Mouse (Mus musculus) myocyte (in vitro differentiated cells): ENCODE results near the gene Micu2.

Experiments
- CEBPB ChIP-seq: IDR thresholded peaks from 2 replicates; pipeline ENCODE4 v1.6.1; 2011; ENCODE audit warnings: mild to moderate bottlenecking, moderate library complexity; ENCODE audit not compliant: poor library complexity, insufficient read depth, severe bottlenecking
- E2F4 ChIP-seq: IDR thresholded peaks from one replicate; pipeline ENCODE4 v1.6.1; 2011; ENCODE audit warnings: mild to moderate bottlenecking, control low read depth, moderate library complexity; ENCODE audit not compliant: insufficient read depth
- MAX ChIP-seq: IDR thresholded peaks from one replicate; pipeline ENCODE4 v1.6.1; 2011; ENCODE audit warnings: low read depth, mild to moderate bottlenecking, control low read depth
- POLR2A ChIP-seq: IDR thresholded peaks from one replicate; pipeline ENCODE4 v1.6.1; 2011; ENCODE audit warnings: low read depth, mild to moderate bottlenecking, control low read depth, moderate library complexity; ENCODE audit not compliant: insufficient read length
- POLR2AphosphoS2 ChIP-seq: IDR thresholded peaks from one replicate; pipeline ENCODE4 v1.6.1; 2011; ENCODE audit warnings: low read depth, control low read depth; ENCODE audit not compliant: insufficient read length
- REST ChIP-seq: IDR thresholded peaks from one replicate; pipeline ENCODE4 v1.6.1; 2011; ENCODE audit warnings: mild to moderate bottlenecking, control low read depth, moderate library complexity; ENCODE audit not compliant: insufficient read depth, insufficient read length
- SRF ChIP-seq: IDR thresholded peaks from one replicate; pipeline ENCODE4 v1.6.1; 2011; ENCODE audit warnings: low read depth; ENCODE audit not compliant: control insufficient read depth, insufficient read length
- TCF12 ChIP-seq: IDR thresholded peaks from one replicate; pipeline ENCODE4 v1.6.1; 2011; ENCODE audit warnings: mild to moderate bottlenecking, control low read depth; ENCODE audit not compliant: poor library complexity, insufficient read depth, severe bottlenecking
- TCF3 ChIP-seq: IDR thresholded peaks from one replicate; pipeline ENCODE4 v1.6.1; 2011; ENCODE audit warnings: low read depth, control low read depth; ENCODE audit not compliant: insufficient read length
- USF1 ChIP-seq: IDR thresholded peaks from one replicate; pipeline ENCODE4 v1.6.1; 2011; ENCODE audit warnings: low read depth, mild to moderate bottlenecking, control low read depth, moderate library complexity

DNA sequence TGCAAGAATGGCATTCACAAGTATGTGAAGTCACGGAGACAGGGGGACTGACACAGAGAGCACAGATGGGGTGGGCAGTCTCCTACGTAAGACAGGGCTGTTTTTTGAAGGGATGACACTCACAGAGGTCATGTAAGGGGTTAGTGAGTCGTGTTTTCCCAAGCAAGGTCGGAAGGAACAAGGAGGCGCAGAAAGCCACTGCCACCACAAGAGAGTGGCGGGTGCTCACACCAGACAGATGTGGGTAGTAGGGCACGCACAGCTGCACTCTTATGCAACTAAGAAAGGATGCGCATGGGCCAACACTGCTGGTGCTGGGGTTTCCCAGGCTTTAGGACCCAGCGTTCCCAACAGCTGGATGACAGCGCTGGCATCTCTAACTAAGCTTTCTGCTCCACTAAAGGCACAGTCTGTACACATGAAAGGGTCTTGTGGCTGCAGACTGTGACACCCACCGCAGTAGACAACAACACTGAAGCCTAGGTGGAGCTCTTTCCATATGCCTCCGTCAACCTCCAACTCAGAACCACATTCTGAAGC lies 27.0 kb downstream of the Micu2 start:
- TF ChIP-seq MAX (no peak), POLR2A (no peak), E2F4 (no peak), TCF12 (no peak), POLR2AphosphoS2 (no peak), USF1 (no peak), REST (no peak), CEBPB (no peak), TCF3 (no peak), SRF (no peak)
